Mouse (Mus musculus): Measurements from ENCODE around the gene Akirin1. TPM values are rescaled to one million over a fixed set of nuclear protein-coding genes. Genes with fewer than 3 reads are reported as not detected.

Gene Akirin1
- polyA plus RNA-seq, 1 experiment from 2014 or later: 48.4 TPM

DNA sequence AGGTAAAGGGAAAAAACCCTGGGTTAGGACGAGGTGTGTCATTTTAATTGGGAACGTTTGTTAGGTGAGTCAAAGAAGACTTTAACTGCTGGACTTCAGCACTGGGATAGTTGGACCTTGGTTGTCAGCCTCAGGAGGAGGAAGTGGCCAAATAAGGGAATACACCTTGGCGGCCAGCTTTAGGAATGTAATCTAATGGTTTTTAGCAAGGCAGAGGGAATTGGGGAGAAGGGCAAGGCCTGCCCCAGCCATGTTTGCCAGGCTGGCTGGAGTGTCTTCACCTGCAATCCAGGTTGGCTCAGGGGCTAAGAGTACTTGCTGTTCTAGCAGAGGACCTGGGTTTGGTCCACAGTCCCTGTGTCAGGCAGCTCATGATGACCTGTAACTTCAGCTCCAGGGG is 17.7 kb upstream of the Akirin1 start:
- no peak for ATAC-seq (replicated peaks; ENCODE audit: low FRiP score, low TSS enrichment, low read depth)
- H3K27me3 ChIP-seq (replicated peaks; ENCODE audit: control insufficient read depth, insufficient read depth, low read length): no peaks in the 10 kb centered on the region
- no peak overlapping the region for H3K4me2 ChIP-seq (ENCODE audit: low read length)
- no peaks in the 10 kb centered on the region for H3K36me3 ChIP-seq (ENCODE audit: control insufficient read depth, insufficient read depth, low read length)
- no peak overlapping the region for H3K27ac ChIP-seq (ENCODE audit: low read depth)
- no peaks in the 10 kb centered on the region for H3K4me1 ChIP-seq (replicated peaks; ENCODE audit: control insufficient read depth, insufficient read depth, low read length)
- DNase-seq (ENCODE audit: low spot score): no peak
- WGBS: 66% methylated on average over 3 of the region's 3 CpGs
- no peak overlapping the region for H3K9ac ChIP-seq (ENCODE audit: low read length)
- no peaks in the 10 kb centered on the region for H3K9me3 ChIP-seq (ENCODE audit: control insufficient read depth, low read length)
- H3K4me3 ChIP-seq (ENCODE audit: low read depth, low read length): no peak overlapping the region

- no peak for ATAC-seq (replicated peaks; ENCODE audit: low FRiP score, low TSS enrichment, low read depth)
- 63% methylated on average over 6 of the region's 6 CpGs for WGBS
These were observed 14.9 kb upstream of the Akirin1 start for GRCm38 (mm10) chr4:123765071-123765470.

GRCm38 (mm10) chr4:123758306-123758705 is 8.2 kb upstream of the Akirin1 start:
- Histone ChIP-seq H3K9ac (ENCODE audit: low read length) (no peak overlapping the region), H3K36me3 (ENCODE audit: control insufficient read depth, insufficient read depth, low read length) (no peaks in the 10 kb centered on the region), H3K27me3 (replicated peaks; ENCODE audit: control insufficient read depth, insufficient read depth, low read length) (no peaks in the 10 kb centered on the region), H3K4me1 (replicated peaks; ENCODE audit: control insufficient read depth, insufficient read depth, low read length) (no peaks in the 10 kb centered on the region), H3K27ac (ENCODE audit: low read depth) (no peak overlapping the region), H3K4me3 (ENCODE audit: low read depth, low read length) (no peak overlapping the region), H3K4me2 (ENCODE audit: low read length) (no peak overlapping the region), H3K9me3 (ENCODE audit: control insufficient read depth, low read length) (no peaks in the 10 kb centered on the region)
- 47% methylated on average over 4 of the region's 4 CpGs for WGBS
- ATAC-seq (replicated peaks; ENCODE audit: low FRiP score, low TSS enrichment, low read depth) (no peak), DNase-seq (ENCODE audit: low spot score) (no peak)

More at GRCm38 (mm10) chr4:123765071-123765470, 14.9 kb upstream of the Akirin1 start:
- Histone ChIP-seq H3K9me3 (ENCODE audit: control insufficient read depth, low read length) (no peaks in the 10 kb centered on the region), H3K4me3 (ENCODE audit: low read depth, low read length) (no peak overlapping the region), H3K9ac (ENCODE audit: low read length) (no peak overlapping the region), H3K4me1 (replicated peaks; ENCODE audit: control insufficient read depth, insufficient read depth, low read length) (no peaks in the 10 kb centered on the region), H3K4me2 (ENCODE audit: low read length) (no peak overlapping the region), H3K27me3 (replicated peaks; ENCODE audit: control insufficient read depth, insufficient read depth, low read length) (no peaks in the 10 kb centered on the region), H3K36me3 (ENCODE audit: control insufficient read depth, insufficient read depth, low read length) (no peaks in the 10 kb centered on the region), H3K27ac (ENCODE audit: low read depth) (no peak overlapping the region)
- DNase-seq (ENCODE audit: low spot score): no peak

- peak overlapping the region; percentile 83 for H3K4me3 ChIP-seq (ENCODE audit: low read depth, low read length)
- H3K9ac ChIP-seq (ENCODE audit: low read length): peak overlapping the region; percentile 71
- H3K27me3 ChIP-seq (replicated peaks; ENCODE audit: control insufficient read depth, insufficient read depth, low read length): no peaks in the 10 kb centered on the region
- H3K9me3 ChIP-seq (ENCODE audit: control insufficient read depth, low read length): no peaks in the 10 kb centered on the region
- H3K4me1 ChIP-seq (replicated peaks; ENCODE audit: control insufficient read depth, insufficient read depth, low read length): peaks cover 10% of the 10 kb centered on the region
- peak; percentile 55 for DNase-seq (ENCODE audit: low spot score)
- peaks cover 3% of the 10 kb centered on the region; the same call in 1 of the 2 replicates for H3K36me3 ChIP-seq (ENCODE audit: control insufficient read depth, insufficient read depth, low read length)
- H3K4me2 ChIP-seq (ENCODE audit: low read length): peak overlapping the region; percentile 73
- no peak for ATAC-seq (replicated peaks; ENCODE audit: low FRiP score, low TSS enrichment, low read depth)
- 2% methylated on average over 8 of the region's 8 CpGs for WGBS
- no peak overlapping the region for H3K27ac ChIP-seq (ENCODE audit: low read depth)
These were observed 665 bp upstream of the Akirin1 start for GRCm38 (mm10) chr4:123750707-123751312.

- under 1% methylated on average over 55 of the region's 55 CpGs for WGBS
- peak overlapping the region; percentile 71 for H3K9ac ChIP-seq (ENCODE audit: low read length)
- H3K27me3 ChIP-seq (replicated peaks; ENCODE audit: control insufficient read depth, insufficient read depth, low read length): no peaks in the 10 kb centered on the region
- H3K4me2 ChIP-seq (ENCODE audit: low read length): peak overlapping the region; percentile 91
- H3K36me3 ChIP-seq (ENCODE audit: control insufficient read depth, insufficient read depth, low read length): peaks cover 3% of the 10 kb centered on the region; the same call in 1 of the 2 replicates
- DNase-seq (ENCODE audit: low spot score) (peak; percentile 70), ATAC-seq (replicated peaks; ENCODE audit: low FRiP score, low TSS enrichment, low read depth) (peak; percentile 82)
- H3K4me1 ChIP-seq (replicated peaks; ENCODE audit: control insufficient read depth, insufficient read depth, low read length): peaks cover 10% of the 10 kb centered on the region
- H3K9me3 ChIP-seq (ENCODE audit: control insufficient read depth, low read length): no peaks in the 10 kb centered on the region
- peak overlapping the region; percentile 84 for H3K27ac ChIP-seq (ENCODE audit: low read depth)
- peak overlapping the region; percentile 83 for H3K4me3 ChIP-seq (ENCODE audit: low read depth, low read length)
These were observed 538 bp downstream of the Akirin1 start for GRCm38 (mm10) chr4:123749484-123750130.

DNA sequence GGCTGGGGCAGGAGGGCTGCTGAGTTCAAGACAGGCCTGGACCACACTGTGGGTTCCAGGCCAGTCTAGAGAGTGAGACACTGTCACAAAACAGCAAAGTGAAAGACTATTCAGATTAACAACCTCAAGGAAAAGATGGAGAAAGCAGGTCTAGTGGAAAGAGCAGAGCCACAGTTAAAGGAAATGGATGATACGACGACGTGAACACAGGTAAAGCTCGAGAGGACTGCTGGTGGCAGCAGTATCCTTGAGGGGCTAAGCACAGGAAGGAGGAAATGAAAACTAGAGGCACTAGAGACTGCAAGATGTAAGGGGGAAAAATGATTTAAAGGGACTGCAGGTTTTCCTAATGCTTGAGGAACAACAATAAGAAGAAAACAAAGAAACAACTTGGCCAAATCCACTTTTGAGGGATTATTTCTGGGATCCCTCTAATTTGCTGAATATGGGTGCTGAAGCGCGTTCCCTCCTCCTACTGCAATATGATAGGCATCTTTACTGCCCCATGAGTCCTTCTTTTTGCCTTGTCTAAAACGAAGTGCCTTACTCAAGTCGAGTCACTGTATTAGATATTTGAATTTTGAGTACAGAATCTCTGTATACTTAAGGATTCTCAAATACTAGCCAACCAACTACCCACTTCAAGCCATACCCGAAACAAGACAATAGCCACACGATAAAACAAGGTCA is 1.3 kb downstream of the Akirin1 start:
- Histone ChIP-seq H3K9ac (ENCODE audit: low read length) (peak overlapping the region; percentile 71), H3K4me2 (ENCODE audit: low read length) (peak overlapping the region; percentile 91), H3K36me3 (ENCODE audit: control insufficient read depth, insufficient read depth, low read length) (peaks cover 3% of the 10 kb centered on the region; the same call in 1 of the 2 replicates), H3K9me3 (ENCODE audit: control insufficient read depth, low read length) (no peaks in the 10 kb centered on the region), H3K27me3 (replicated peaks; ENCODE audit: control insufficient read depth, insufficient read depth, low read length) (no peaks in the 10 kb centered on the region), H3K4me1 (replicated peaks; ENCODE audit: control insufficient read depth, insufficient read depth, low read length) (peaks cover 10% of the 10 kb centered on the region), H3K4me3 (ENCODE audit: low read depth, low read length) (peak overlapping the region; percentile 83), H3K27ac (ENCODE audit: low read depth) (no peak overlapping the region)
- ATAC-seq (replicated peaks; ENCODE audit: low FRiP score, low TSS enrichment, low read depth) (no peak), DNase-seq (ENCODE audit: low spot score) (no peak)
- 18% methylated on average over 10 of the region's 10 CpGs for WGBS

GRCm38 (mm10) chr4:123745221-123745775 is 4.8 kb downstream of the Akirin1 start:
- Histone ChIP-seq H3K36me3 (ENCODE audit: control insufficient read depth, insufficient read depth, low read length) (peaks cover 29% of the 10 kb centered on the region), H3K4me3 (ENCODE audit: low read depth, low read length) (no peak overlapping the region), H3K9me3 (ENCODE audit: control insufficient read depth, low read length) (no peaks in the 10 kb centered on the region), H3K27me3 (replicated peaks; ENCODE audit: control insufficient read depth, insufficient read depth, low read length) (no peaks in the 10 kb centered on the region), H3K4me2 (ENCODE audit: low read length) (no peak overlapping the region), H3K27ac (ENCODE audit: low read depth) (no peak overlapping the region), H3K4me1 (replicated peaks; ENCODE audit: control insufficient read depth, insufficient read depth, low read length) (peaks cover 10% of the 10 kb centered on the region), H3K9ac (ENCODE audit: low read length) (no peak overlapping the region)
- ATAC-seq (replicated peaks; ENCODE audit: low FRiP score, low TSS enrichment, low read depth) (no peak), DNase-seq (ENCODE audit: low spot score) (no peak)
- WGBS: 89% methylated on average over 4 of the region's 4 CpGs

DNA sequence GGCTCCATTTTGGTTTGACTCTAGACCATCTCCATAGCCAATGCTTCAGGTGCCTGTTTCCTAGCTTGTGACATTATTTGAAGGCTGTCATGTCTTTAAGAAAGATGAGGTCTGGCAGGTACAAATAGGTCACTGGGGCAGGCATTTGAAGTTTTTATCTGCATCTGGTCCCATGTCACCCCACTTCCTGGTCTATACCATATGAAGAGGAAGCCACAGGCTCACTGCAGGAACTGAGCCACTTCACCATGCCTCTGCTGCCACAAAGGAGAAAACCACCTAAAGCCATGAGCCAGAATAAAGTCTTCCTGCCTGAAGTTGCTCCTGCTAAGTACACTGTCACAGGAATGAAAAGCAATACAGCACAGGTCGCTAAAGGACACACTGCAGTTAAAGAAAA is 7.3 kb downstream of the Akirin1 start:
- WGBS: 76% methylated on average over 1 of the region's 1 CpGs
- Histone ChIP-seq H3K9me3 (ENCODE audit: control insufficient read depth, low read length) (no peaks in the 10 kb centered on the region), H3K36me3 (ENCODE audit: control insufficient read depth, insufficient read depth, low read length) (peaks cover 54% of the 10 kb centered on the region), H3K27me3 (replicated peaks; ENCODE audit: control insufficient read depth, insufficient read depth, low read length) (no peaks in the 10 kb centered on the region), H3K4me3 (ENCODE audit: low read depth, low read length) (no peak overlapping the region), H3K9ac (ENCODE audit: low read length) (no peak overlapping the region), H3K27ac (ENCODE audit: low read depth) (no peak overlapping the region), H3K4me2 (ENCODE audit: low read length) (no peak overlapping the region), H3K4me1 (replicated peaks; ENCODE audit: control insufficient read depth, insufficient read depth, low read length) (no peaks in the 10 kb centered on the region)
- no peak for ATAC-seq (replicated peaks; ENCODE audit: low FRiP score, low TSS enrichment, low read depth)
- DNase-seq (ENCODE audit: low spot score): no peak
